Mouse (Mus musculus): ENCODE results near the gene Rcc1l. TPM values are rescaled to one million over a fixed set of nuclear protein-coding genes. Genes with fewer than 3 reads are reported as not detected.

The Rcc1l gene
- 18.7 to 22.5 TPM (median 21.8 TPM) in 4 replicates for total RNA-seq (2023; ENCODE audit: inconsistent age)

GRCm38 (mm10) chr5:134176169-134176881 is at the start of gene Rcc1l:
Gene Rcc1l, minus strand, starts transcription at chr5:134176774.

GRCm38 (mm10) chr5:134183880-134184808 is 7.6 kb upstream of the Rcc1l start, which contains the start of gene Gtf2ird2:
Gene Gtf2ird2, plus strand, starts transcription at chr5:134184019.

GRCm38 (mm10) chr5:134099496-134100211 is 76.9 kb downstream of the Rcc1l start, which contains the start of gene Castor2:
Gene Castor2, plus strand, starts transcription at chr5:134099711.

Other genes with a start within 250 kb of the Rcc1l start
- gene Castor2, start 77.1 kb downstream of the Rcc1l start, total RNA-seq (2023; ENCODE audit: inconsistent age) = 4.4 to 7.1 TPM (median 6.2 TPM) in 4 replicates
- 15.9 to 20.9 TPM (median 18.3 TPM) in 4 replicates for gene Gtf2ird2, start 7.2 kb upstream of the Rcc1l start, total RNA-seq (2023; ENCODE audit: inconsistent age)
- 247 to 262 TPM (median 252 TPM) in 4 replicates for gene Ncf1, start 52.9 kb upstream of the Rcc1l start, total RNA-seq (2023; ENCODE audit: inconsistent age)
- gene Gtf2i, start 138.0 kb upstream of the Rcc1l start, total RNA-seq (2023; ENCODE audit: inconsistent age) = 75.4 to 85.8 TPM (median 79.9 TPM) in 4 replicates